Mouse (Mus musculus) C2C12 (cell line): ENCODE measurements at regions not wholly inside any gene's neighbourhood (a gene's known extent, or its start where the extent isn't known, plus 50 kb on each side); places are given as distances from the start of the nearest gene placed in this dataset.

ENCODE experiments used
- CEBPB ChIP-seq: IDR thresholded peaks from one replicate; pipeline ENCODE4 v1.6.1; 2011; ENCODE audit warnings: low read depth, mild to moderate bottlenecking, control low read depth, moderate library complexity
- CTCF ChIP-seq: IDR thresholded peaks from one replicate; pipeline ENCODE4 v1.5.1; 2011; ENCODE audit not compliant: control insufficient read depth, insufficient read depth, insufficient read length

GRCm38 (mm10) chr4:68387097-68387496 is 567.1 kb downstream of the Brinp1 start:
- no peak for TF ChIP-seq CTCF
- TF ChIP-seq CEBPB = no peak
